Mouse (Mus musculus): ENCODE measurements around the gene Arhgap20.

- no peak for TF ChIP-seq CTCF (IDR thresholded peaks at IDR 0.05; ENCODE audit: low read depth)
- no peak for TF ChIP-seq EP300 (IDR thresholded peaks at IDR 0.05; ENCODE audit: low read depth)
Measured at GRCm38 (mm10) chr9:51864273-51864672, 99.1 kb downstream of the Arhgap20 start.
